Mouse (Mus musculus): ENCODE measurements around the gene Rnase2b. TPM values are rescaled to one million over a fixed set of nuclear protein-coding genes. Genes with fewer than 3 reads are reported as not detected.
"Not testable (repeated sequence)": the region's sequence is repeated elsewhere in the genome, so short reads cannot be mapped to it uniquely, and the experiment has no call there.

Rnase2b gene
- polyA plus RNA-seq (2012; rRNA removed), result not detected in 2 replicates

- DNase-seq (ENCODE audit: low read depth), result not testable (repeated sequence)
Observed at GRCm38 (mm10) chr14:51161976-51162375, at the start of gene Rnase2b. Gene Rnase2b (plus strand): TSS chr14:51162260.

- DNase-seq (ENCODE audit: low read depth), result no peak
- TF ChIP-seq CTCF (IDR thresholded peaks at IDR 0.05; ENCODE audit: borderline replicate concordance, extremely low read depth, insufficient read depth, insufficient read length) (no peak), POLR2A (IDR thresholded peaks at IDR 0.05; ENCODE audit: borderline replicate concordance, extremely low read depth, insufficient read depth, insufficient read length, poor library complexity, severe bottlenecking) (no peak)
Observed at GRCm38 (mm10) chr14:51113476-51113875, 48.6 kb upstream of the Rnase2b start.

DNA sequence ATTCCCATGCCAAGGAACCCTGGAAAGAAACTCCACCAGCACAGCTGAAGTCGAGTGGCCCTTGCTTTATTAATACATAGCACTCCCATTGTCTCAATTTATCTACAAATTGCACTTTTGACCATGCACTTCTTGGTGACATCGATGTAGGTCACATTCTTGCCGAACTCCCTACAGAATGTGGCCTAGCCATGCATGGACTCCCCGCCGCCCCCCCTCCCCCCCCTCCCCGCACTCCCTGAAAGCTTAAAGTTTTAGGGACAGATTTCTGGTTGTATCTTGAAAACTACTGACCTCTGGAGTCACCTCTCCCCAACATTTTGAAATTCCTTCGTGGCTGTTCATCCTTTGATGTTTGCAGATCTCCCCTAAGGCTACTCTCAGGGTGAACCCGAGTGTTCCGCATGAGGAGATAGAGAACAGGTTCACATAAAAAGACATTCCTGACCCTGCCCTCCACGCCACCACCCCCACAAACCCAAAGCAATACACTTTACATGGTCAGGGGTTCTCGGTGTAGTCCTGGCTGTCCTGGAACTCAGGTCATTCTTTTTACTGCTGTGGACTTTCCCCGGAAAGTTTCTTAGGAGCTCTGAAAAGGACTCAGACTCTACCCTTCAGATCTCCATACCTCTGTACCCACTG, 48.0 kb upstream of the Rnase2b start, which contains the start of gene Eddm3b:
Eddm3b (plus strand) TSS at position 511 of the 645 bp plus-strand sequence.
- TF ChIP-seq CTCF (IDR thresholded peaks at IDR 0.05; ENCODE audit: borderline replicate concordance, extremely low read depth, insufficient read depth, insufficient read length) (no peak), POLR2A (IDR thresholded peaks at IDR 0.05; ENCODE audit: borderline replicate concordance, extremely low read depth, insufficient read depth, insufficient read length, poor library complexity, severe bottlenecking) (no peak)
- no peak for DNase-seq (ENCODE audit: low read depth)

DNA sequence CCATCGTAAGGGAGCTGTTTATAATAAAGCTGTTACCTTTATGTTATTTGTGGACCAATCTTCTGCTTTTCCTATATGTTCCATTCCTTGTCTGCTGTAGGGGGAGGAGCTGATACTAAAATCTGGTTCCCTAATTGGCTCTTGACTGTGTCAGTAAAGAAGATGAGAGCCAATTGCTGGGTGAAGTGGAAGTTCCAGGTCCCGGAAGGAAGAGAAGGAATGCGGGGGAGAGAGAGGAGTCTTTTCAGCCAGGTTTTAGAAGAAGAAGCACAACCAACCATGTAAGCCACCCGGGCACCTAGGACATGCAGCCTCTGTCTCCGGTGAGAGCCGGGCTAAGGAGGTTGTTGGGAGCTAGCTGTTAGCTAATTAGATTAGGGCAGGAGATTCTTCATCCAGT, 36.4 kb upstream of the Rnase2b start:
- TF ChIP-seq CTCF (IDR thresholded peaks at IDR 0.05; ENCODE audit: borderline replicate concordance, extremely low read depth, insufficient read depth, insufficient read length), result no peak
- TF ChIP-seq POLR2A (IDR thresholded peaks at IDR 0.05; ENCODE audit: borderline replicate concordance, extremely low read depth, insufficient read depth, insufficient read length, poor library complexity, severe bottlenecking), result no peak
- DNase-seq (ENCODE audit: low read depth), result no peak

- TF ChIP-seq POLR2A (IDR thresholded peaks at IDR 0.05; ENCODE audit: borderline replicate concordance, extremely low read depth, insufficient read depth, insufficient read length, poor library complexity, severe bottlenecking), result no peak
- TF ChIP-seq CTCF (IDR thresholded peaks at IDR 0.05; ENCODE audit: borderline replicate concordance, extremely low read depth, insufficient read depth, insufficient read length), result no peak
- DNase-seq (ENCODE audit: low read depth), result no peak
Observed at GRCm38 (mm10) chr14:51127648-51128258, 34.3 kb upstream of the Rnase2b start.

GRCm38 (mm10) chr14:51128775-51129623, 33.1 kb upstream of the Rnase2b start:
- TF ChIP-seq CTCF (IDR thresholded peaks at IDR 0.05; ENCODE audit: borderline replicate concordance, extremely low read depth, insufficient read depth, insufficient read length), result no peak
- no peak for TF ChIP-seq POLR2A (IDR thresholded peaks at IDR 0.05; ENCODE audit: borderline replicate concordance, extremely low read depth, insufficient read depth, insufficient read length, poor library complexity, severe bottlenecking)
- no peak for DNase-seq (ENCODE audit: low read depth)

DNA sequence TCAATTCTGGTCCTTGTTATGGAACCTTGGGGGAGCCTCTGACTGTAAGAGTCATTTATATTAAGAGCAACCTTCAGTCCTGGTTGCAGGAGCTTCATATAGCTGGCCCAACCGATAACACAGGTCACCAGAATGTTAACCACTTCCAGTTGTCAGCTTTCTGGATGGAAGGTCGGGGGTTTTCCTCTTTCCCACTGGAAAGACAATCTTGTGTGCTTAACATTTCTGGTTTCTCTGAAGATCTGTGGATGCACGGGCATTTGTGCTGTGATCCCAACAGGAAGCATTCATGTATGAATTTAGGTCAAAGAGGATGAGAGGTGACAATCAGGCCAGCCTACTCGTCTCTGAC, 32.5 kb upstream of the Rnase2b start:
- no peak for DNase-seq (ENCODE audit: low read depth)
- no peak for TF ChIP-seq CTCF (IDR thresholded peaks at IDR 0.05; ENCODE audit: borderline replicate concordance, extremely low read depth, insufficient read depth, insufficient read length)
- TF ChIP-seq POLR2A (IDR thresholded peaks at IDR 0.05; ENCODE audit: borderline replicate concordance, extremely low read depth, insufficient read depth, insufficient read length, poor library complexity, severe bottlenecking), result no peak

DNA sequence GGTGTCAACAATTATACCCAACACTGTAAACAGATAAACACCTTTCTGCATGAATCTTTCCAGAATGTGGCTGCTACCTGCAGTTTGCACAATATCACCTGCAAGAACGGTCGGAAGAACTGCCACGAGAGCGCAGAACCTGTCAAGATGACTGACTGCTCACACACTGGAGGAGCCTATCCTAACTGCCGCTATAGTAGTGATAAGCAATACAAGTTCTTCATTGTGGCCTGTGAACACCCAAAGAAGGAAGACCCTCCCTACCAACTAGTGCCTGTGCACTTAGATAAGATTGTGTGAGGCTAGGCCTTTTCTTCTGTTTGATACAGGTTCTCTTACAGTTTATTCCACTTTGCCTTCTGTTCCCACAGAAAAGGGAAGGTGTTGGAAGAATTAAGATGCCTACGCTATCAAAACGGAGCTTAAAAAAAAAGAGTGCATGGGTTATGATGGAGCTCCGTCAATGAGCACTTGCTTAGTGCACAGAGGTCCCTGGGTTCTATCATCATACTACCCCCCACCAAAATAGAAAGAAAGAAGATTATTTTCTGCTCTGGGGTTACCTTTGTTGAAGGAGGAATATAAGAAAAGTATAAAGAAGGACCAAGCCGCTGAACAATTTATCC, 31.6 kb upstream of the Rnase2b start:
- DNase-seq (ENCODE audit: low read depth), result no peak
- no peak for TF ChIP-seq POLR2A (IDR thresholded peaks at IDR 0.05; ENCODE audit: borderline replicate concordance, extremely low read depth, insufficient read depth, insufficient read length, poor library complexity, severe bottlenecking)
- TF ChIP-seq CTCF (IDR thresholded peaks at IDR 0.05; ENCODE audit: borderline replicate concordance, extremely low read depth, insufficient read depth, insufficient read length), result no peak

GRCm38 (mm10) chr14:51131086-51131815, 30.8 kb upstream of the Rnase2b start:
- no peak for TF ChIP-seq CTCF (IDR thresholded peaks at IDR 0.05; ENCODE audit: borderline replicate concordance, extremely low read depth, insufficient read depth, insufficient read length)
- TF ChIP-seq POLR2A (IDR thresholded peaks at IDR 0.05; ENCODE audit: borderline replicate concordance, extremely low read depth, insufficient read depth, insufficient read length, poor library complexity, severe bottlenecking), result no peak
- DNase-seq (ENCODE audit: low read depth), result no peak

DNA sequence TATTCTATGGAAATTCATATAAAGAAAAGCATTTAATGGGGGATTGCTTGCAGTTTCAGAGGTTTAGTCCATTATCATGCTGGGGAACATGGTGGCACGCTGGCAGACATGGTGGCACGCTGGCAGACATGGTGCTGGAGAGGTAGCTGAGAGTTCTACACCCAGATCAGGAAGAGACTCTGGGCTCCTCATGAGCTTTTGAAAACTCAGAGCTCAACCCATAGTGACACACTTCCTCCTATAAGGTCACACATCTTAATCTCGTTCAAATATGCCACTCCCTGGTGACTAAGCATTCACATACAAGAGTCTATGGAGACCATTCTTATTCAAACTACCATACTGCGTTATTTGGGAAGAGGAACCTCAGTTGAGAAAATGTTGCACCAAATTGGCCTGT, 29.7 kb upstream of the Rnase2b start:
- TF ChIP-seq CTCF (IDR thresholded peaks at IDR 0.05; ENCODE audit: borderline replicate concordance, extremely low read depth, insufficient read depth, insufficient read length), result no peak
- TF ChIP-seq POLR2A (IDR thresholded peaks at IDR 0.05; ENCODE audit: borderline replicate concordance, extremely low read depth, insufficient read depth, insufficient read length, poor library complexity, severe bottlenecking), result no peak
- no peak for DNase-seq (ENCODE audit: low read depth)

DNA sequence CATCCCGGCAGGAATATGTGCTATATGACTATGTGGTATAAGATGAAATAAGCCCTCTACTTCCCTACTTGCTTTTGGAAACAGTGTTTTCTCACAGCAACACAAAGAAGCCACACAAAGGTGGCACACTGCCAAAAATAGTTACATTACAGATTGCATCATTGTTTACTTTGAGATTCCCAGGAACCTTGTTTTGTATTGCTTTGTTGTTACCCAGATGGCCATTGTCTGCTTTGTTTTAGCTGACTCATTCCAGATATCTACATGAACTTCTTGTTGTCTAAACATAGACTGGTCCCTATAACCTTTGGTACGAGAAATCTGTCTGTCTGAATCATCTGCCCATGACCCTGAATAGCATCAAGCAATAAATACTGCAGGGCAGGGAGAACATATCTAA, 21.7 kb upstream of the Rnase2b start:
- DNase-seq (ENCODE audit: low read depth), result no peak
- TF ChIP-seq POLR2A (IDR thresholded peaks at IDR 0.05; ENCODE audit: borderline replicate concordance, extremely low read depth, insufficient read depth, insufficient read length, poor library complexity, severe bottlenecking), result no peak
- no peak for TF ChIP-seq CTCF (IDR thresholded peaks at IDR 0.05; ENCODE audit: borderline replicate concordance, extremely low read depth, insufficient read depth, insufficient read length)
